Mouse (Mus musculus) lung, adult 2 months (tissue): Measurements from ENCODE around the gene Tcf7l2.

Experiments used
- CTCF ChIP-seq: fragments of 200-500 bp; IDR thresholded peaks from 2 replicates; pipeline ENCODE4 v1.5.1; 2011; ENCODE audit warnings: mild to moderate bottlenecking, low read length, control low read depth; ENCODE audit not compliant: insufficient read depth
- POLR2A ChIP-seq: fragments of 200-500 bp; IDR thresholded peaks from 2 replicates; pipeline ENCODE4 v1.6.1; 2011; ENCODE audit warnings: low read depth, mild to moderate bottlenecking, control low read depth, low read length, borderline replicate concordance; ENCODE audit errors: extremely low read depth

DNA sequence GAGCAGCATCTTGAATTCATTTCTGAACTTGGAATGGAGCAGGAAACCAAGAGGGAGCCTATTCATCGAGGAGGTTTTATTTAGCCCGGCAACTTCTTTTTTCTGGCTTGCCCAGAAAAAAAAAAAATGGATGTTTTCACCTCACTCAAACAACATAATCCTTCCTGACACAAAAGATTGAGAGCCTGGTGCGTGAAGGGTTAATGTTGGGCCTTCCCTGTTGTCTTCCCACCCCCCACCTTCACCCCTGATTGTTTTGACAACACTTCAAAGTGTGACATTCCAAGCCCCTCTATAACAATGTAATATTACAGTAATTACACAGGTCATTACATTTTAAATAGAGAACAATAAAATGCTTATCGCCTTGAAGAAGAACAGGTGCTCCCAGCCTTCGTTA, 4.6 kb downstream of the Tcf7l2 start:
- TF ChIP-seq CTCF: no peak
- no peak for TF ChIP-seq POLR2A
